Mouse (Mus musculus): ENCODE results near the gene Hist1h4d. TPM values are rescaled to one million over a fixed set of nuclear protein-coding genes. Genes with fewer than 3 reads are reported as not detected.
A peak's percentile ranks its signal among the peaks of the same experiment; 100 is the strongest.
"Not testable (repeated sequence)": the region's sequence is repeated elsewhere in the genome, so short reads cannot be mapped to it uniquely, and the experiment has no call there.

Gene Hist1h4d
- polyA plus RNA-seq, 1 experiment, result 13.8 TPM

DNA sequence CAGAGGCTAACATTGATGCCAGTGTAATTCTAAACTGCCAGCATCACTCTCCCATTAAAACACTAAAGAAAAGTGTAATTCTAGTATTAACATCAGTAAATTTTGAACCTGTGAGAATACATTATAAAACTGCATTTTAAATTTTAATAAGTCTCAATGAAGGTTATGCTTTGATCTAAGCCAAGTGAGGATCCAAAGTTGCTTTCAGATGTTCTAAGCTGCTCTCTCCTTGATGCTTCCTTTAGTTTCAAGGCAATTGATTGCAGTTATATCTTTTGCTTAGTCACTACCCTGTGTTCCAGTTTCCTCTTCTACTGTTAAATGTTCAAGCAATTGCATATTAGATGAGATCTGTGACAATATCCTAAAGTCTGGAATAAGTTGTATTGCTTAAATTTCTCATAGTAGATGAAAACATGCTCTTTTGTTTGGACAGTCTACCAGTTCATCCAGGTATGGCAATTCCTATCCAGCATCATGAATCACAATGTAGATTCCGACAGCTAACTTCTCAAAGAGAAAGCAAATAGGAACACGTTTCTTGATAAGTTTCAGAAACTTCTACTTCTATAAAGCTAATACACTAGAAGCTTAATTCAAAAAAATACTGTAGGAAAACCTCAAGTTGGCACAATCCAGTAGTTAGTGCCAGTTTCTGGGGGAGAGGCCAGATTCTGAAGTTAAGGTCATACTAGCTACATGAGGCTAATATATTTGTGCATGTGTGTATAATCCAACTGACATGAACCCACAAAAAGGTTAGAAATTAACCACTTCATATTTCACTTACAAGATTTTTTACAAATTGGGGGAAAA, 9.0 kb upstream of the Hist1h4d start:
- WGBS, result 20% methylated on average over 2 of the region's 2 CpGs
- Histone ChIP-seq H3K36me3 (ENCODE audit: control insufficient read depth, insufficient read depth, low read length) (no peaks in the 10 kb centered on the region), H3K27me3 (ENCODE audit: control insufficient read depth, insufficient read depth, low read length) (no peaks in the 10 kb centered on the region), H3K27ac (ENCODE audit: insufficient read depth, low read depth, low read length) (no peak overlapping the region; the same call in 1 of the 2 replicates), H3K4me1 (ENCODE audit: control insufficient read depth, insufficient read depth, insufficient read length, low read length) (no peaks in the 10 kb centered on the region), H3K4me3 (ENCODE audit: low read depth, low read length) (no peak overlapping the region)
- no peak for TF ChIP-seq CTCF (IDR thresholded peaks at IDR 0.05; ENCODE audit: extremely low read depth, insufficient read length, insufficient replicate concordance, low read depth, low read length)
- TF ChIP-seq POLR2A (IDR thresholded peaks at IDR 0.05; ENCODE audit: low read depth, low read length), result no peak

DNA sequence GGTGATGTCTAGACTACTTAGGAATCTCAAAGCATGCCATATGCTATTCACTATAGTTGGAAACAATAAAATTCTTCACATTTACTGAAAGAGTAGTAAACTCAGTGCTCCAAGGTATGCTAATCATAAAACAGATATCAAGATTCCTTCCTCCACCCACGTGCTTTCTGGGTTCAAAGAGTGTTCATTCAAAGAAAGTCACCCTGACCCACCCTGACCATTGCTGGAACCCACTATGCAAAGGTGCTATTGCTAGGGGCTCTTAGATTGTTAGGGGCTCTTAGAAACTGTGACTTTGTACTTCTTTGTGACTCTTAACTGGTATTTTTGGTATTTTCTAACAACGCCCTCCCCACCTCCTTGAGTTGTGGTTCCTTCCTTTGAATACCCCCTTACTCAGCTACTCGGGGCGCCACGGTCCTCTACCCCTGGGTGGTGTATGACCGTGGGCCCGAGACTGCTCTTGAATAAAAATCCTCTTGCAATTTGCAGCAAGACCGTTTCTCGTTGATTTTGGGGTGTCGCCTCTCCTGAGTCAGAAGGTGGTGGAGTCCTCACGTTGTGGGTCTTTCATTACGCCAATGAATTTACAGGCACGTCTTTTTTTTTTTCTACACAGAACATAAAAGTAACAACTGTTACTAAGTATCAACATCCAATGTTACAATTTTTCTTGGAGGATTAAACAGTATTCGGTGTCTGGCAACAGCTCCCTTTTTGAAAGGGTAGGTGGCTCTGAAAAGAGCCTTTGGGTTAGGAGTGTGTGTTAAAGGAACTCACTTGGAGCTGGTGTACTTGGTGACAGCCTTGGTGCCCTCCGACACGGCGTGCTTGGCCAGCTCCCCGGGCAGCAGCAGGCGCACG, 8.1 kb upstream of the Hist1h4d start:
- H3K36me3 ChIP-seq (ENCODE audit: control insufficient read depth, insufficient read depth, low read length); H3K27me3 ChIP-seq (ENCODE audit: control insufficient read depth, insufficient read depth, low read length); H3K4me1 ChIP-seq (ENCODE audit: control insufficient read depth, insufficient read depth, insufficient read length, low read length): not testable (repeated sequence)
- Histone ChIP-seq H3K4me3 (ENCODE audit: low read depth, low read length) (peak overlapping the region; percentile 65), H3K27ac (ENCODE audit: insufficient read depth, low read depth, low read length) (peak overlapping the region; percentile 89)
- 5% methylated on average over 20 of the region's 20 CpGs for WGBS

DNA sequence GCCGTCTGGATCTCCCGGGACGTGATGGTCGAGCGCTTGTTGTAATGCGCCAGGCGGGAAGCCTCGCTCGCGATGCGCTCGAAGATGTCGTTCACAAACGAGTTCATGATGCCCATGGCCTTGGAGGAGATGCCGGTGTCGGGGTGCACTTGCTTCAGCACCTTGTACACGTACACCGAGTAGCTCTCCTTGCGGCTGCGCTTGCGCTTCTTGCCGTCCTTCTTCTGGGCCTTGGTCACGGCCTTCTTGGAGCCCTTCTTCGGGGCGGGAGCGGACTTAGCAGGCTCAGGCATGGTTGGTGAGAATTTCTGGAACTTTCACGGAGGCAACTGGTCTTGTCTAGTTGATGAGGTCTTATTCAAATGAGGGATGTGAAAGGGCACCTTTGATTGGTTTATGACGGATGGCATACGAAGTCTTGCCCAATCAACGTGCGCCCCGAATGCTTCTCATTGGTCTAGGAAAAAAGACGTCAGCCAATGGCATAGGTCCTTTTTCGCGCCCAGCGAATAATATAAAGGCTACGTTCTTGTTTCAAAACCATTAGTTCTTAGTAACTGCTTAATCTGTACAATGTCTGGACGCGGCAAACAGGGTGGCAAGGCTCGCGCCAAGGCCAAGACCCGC, 7.4 kb upstream of the Hist1h4d start, which contains the start of the genes Hist1h2bf and Hist1h2ad:
Hist1h2bf (minus strand) TSS at position 299 of the 627 bp plus-strand sequence.
Hist1h2ad (plus strand) TSS at position 484 of the 627 bp plus-strand sequence.
- H3K4me1 ChIP-seq (ENCODE audit: control insufficient read depth, insufficient read depth, insufficient read length, low read length); H3K36me3 ChIP-seq (ENCODE audit: control insufficient read depth, insufficient read depth, low read length); H3K27me3 ChIP-seq (ENCODE audit: control insufficient read depth, insufficient read depth, low read length): not testable (repeated sequence)
- peak within 1 kb of the TSS; percentile 65 for H3K4me3 ChIP-seq (ENCODE audit: low read depth, low read length)
- WGBS, result under 1% methylated on average over 42 of the region's 42 CpGs
- H3K27ac ChIP-seq (ENCODE audit: insufficient read depth, low read depth, low read length), result peak within 1 kb of the TSS; percentile 89

DNA sequence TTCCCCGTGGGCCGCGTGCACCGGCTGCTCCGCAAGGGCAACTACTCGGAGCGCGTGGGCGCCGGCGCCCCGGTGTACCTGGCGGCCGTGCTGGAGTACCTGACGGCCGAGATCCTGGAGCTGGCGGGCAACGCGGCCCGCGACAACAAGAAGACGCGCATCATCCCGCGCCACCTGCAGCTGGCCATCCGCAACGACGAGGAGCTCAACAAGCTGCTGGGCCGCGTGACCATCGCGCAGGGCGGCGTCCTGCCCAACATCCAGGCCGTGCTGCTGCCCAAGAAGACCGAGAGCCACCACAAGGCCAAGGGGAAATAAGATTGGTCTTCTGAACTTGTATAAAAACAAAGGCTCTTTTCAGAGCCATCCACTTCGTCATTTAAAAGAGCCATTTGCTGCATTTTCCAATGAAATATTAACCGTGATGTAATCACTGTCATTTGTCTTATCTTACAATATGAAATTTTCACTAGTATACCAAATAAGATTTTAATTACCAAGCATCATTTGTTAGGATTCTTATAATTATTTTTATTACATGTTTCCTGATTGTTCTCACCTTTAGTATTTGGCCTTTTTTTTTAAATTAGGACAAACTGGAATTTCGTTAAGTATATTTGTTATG, 6.7 kb upstream of the Hist1h4d start:
- WGBS, result 3% methylated on average over 15 of the region's 39 CpGs
- not testable (repeated sequence) for H3K4me1 ChIP-seq (ENCODE audit: control insufficient read depth, insufficient read depth, insufficient read length, low read length); H3K27me3 ChIP-seq (ENCODE audit: control insufficient read depth, insufficient read depth, low read length); H3K36me3 ChIP-seq (ENCODE audit: control insufficient read depth, insufficient read depth, low read length)
- H3K4me3 ChIP-seq (ENCODE audit: low read depth, low read length), result peak overlapping the region; percentile 52
- peak overlapping the region; percentile 79 for H3K27ac ChIP-seq (ENCODE audit: insufficient read depth, low read depth, low read length)

DNA sequence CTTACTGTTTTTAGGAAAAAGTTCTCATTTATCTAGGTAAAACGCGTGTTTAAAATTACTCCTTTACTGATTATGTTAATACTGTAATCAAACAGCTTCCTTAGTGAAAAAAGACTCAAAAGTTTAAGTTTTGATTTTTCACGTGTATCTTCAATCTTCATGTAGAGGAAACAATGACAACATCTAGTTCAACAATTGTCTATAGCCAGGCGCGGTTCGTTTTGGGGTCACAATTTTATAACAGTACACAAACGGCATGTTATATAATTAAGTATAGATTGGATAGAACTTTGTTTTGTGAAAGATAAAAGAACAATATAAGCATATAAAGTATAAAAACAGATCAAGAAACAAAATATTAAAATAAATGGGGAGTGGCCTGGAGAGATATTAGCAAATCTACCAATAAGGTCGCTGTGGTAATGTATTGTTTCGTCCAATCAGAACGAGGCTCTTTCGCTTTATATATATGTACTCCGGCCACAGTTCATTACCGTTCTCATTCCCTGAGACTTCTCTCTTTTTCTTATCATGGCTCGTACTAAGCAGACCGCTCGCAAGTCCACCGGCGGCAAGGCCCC, 6.0 kb upstream of the Hist1h4d start, which contains the start of gene Hist1h3d:
Hist1h3d (plus strand) TSS at position 493 of the 581 bp plus-strand sequence.
- WGBS, result 1% methylated on average over 18 of the region's 18 CpGs
- no peaks in the 10 kb centered on the region for H3K27me3 ChIP-seq (ENCODE audit: control insufficient read depth, insufficient read depth, low read length)
- H3K36me3 ChIP-seq (ENCODE audit: control insufficient read depth, insufficient read depth, low read length), result no peaks in the 10 kb centered on the region
- TF ChIP-seq CTCF (IDR thresholded peaks at IDR 0.05; ENCODE audit: extremely low read depth, insufficient read length, insufficient replicate concordance, low read depth, low read length), result no peak
- TF ChIP-seq POLR2A (IDR thresholded peaks at IDR 0.05; ENCODE audit: low read depth, low read length), result no peak
- no peaks in the 10 kb centered on the region for H3K4me1 ChIP-seq (ENCODE audit: control insufficient read depth, insufficient read depth, insufficient read length, low read length)
- peak within 1 kb of the TSS; percentile 73 for H3K4me3 ChIP-seq (ENCODE audit: low read depth, low read length)
- H3K27ac ChIP-seq (ENCODE audit: insufficient read depth, low read depth, low read length), result peak within 1 kb of the TSS; percentile 79

DNA sequence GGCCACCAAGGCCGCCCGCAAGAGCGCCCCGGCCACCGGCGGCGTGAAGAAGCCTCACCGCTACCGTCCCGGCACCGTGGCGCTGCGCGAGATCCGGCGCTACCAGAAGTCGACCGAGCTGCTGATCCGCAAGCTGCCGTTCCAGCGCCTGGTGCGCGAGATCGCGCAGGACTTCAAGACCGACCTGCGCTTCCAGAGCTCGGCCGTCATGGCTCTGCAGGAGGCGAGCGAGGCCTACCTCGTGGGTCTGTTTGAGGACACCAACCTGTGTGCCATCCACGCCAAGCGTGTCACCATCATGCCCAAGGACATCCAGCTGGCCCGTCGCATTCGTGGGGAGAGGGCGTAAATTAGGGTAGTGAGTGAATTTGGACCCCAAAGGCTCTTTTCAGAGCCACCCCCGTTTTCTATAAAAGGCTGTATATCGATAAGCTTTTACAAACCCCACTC, 5.5 kb upstream of the Hist1h4d start:
- WGBS, result 1% methylated on average over 19 of the region's 40 CpGs
- H3K27me3 ChIP-seq (ENCODE audit: control insufficient read depth, insufficient read depth, low read length); H3K4me1 ChIP-seq (ENCODE audit: control insufficient read depth, insufficient read depth, insufficient read length, low read length); H3K36me3 ChIP-seq (ENCODE audit: control insufficient read depth, insufficient read depth, low read length): not testable (repeated sequence)
- Histone ChIP-seq H3K27ac (ENCODE audit: insufficient read depth, low read depth, low read length) (peak overlapping the region; percentile 52), H3K4me3 (ENCODE audit: low read depth, low read length) (peak overlapping the region; percentile 73)
- 0 out of 2 replicates have a peak, but pooled peaks have one; percentile 14 for TF ChIP-seq POLR2A (IDR thresholded peaks at IDR 0.05; ENCODE audit: low read depth, low read length)

Measured in small intestine, adult 2 months (tissue).